Mouse (Mus musculus) forebrain, embryonic 16.5 days (tissue): ENCODE results near the gene Ddx54. TPM values are rescaled to one million over a fixed set of nuclear protein-coding genes. Genes with fewer than 3 reads are reported as not detected.

Experiments
- ATAC-seq: fragments of 200-750 bp; cut with Nextera tagmentation; 2 replicates; pipeline ENCODE4 v1.8.0; 2017; ENCODE audit warnings: mild to moderate bottlenecking, moderate library complexity
- H3K27ac ChIP-seq: fragments of 300-500 bp; sonication (generic); 2 replicates; pipeline ENCODE4 v1.5.1; 2014; ENCODE audit warnings: low read length, control low read depth
- H3K27me3 ChIP-seq: fragments of 300-500 bp; sonication (generic); replicated peaks from 2 replicates; pipeline ENCODE4 v1.6.1; 2014; ENCODE audit warnings: low read length; ENCODE audit not compliant: control insufficient read depth, insufficient read depth
- H3K36me3 ChIP-seq: fragments of 300-500 bp; sonication (generic); 2 replicates; pipeline ENCODE4 v1.6.1; 2014; ENCODE audit not compliant: control insufficient read depth, insufficient read depth
- H3K4me1 ChIP-seq: fragments of 300-500 bp; sonication (generic); replicated peaks from 2 replicates; pipeline ENCODE4 v1.6.1; 2014; ENCODE audit warnings: low read length; ENCODE audit not compliant: control insufficient read depth, insufficient read depth
- H3K4me2 ChIP-seq: fragments of 300-500 bp; sonication (generic); 2 replicates; pipeline ENCODE4 v1.6.1; 2014; ENCODE audit warnings: mild to moderate bottlenecking, low read length, control low read depth
- H3K4me3 ChIP-seq: fragments of 300-500 bp; sonication (generic); replicated peaks from 2 replicates; pipeline ENCODE4 v1.5.1; 2014; ENCODE audit warnings: mild to moderate bottlenecking, low read length, control low read depth
- H3K9ac ChIP-seq: fragments of 300-500 bp; sonication (generic); replicated peaks from 2 replicates; pipeline ENCODE4 v1.6.1; 2014; ENCODE audit warnings: low read depth, low read length, control low read depth
- H3K9me3 ChIP-seq: fragments of 300-500 bp; sonication (generic); 2 replicates; pipeline ENCODE4 v1.6.1; 2016; ENCODE audit warnings: low read length; ENCODE audit not compliant: control insufficient read depth
- WGBS: fragments of 180-500 bp; shearing (Covaris S2); extraction: QIAGEN DNeasy Blood & Tissue Kit; methylation state at CpG from one replicate; pipeline ENCODE4 v1.1.7; 2014; 5-methylcytosine and 5-hydroxymethylcytosine counted together
- polyA plus RNA-seq: library from polyadenylated mRNA; unstranded; fragments of >200 nt; fragmentation: Nextera tagmentation; extraction: Ambion mirVana; gene quantifications from 2 replicates; pipeline ENCODE4 v1.2.1, GENCODE M21; 2015

Gene Ddx54
- polyA plus RNA-seq, 1 experiment from 2014 or later, result 49.2 TPM

DNA sequence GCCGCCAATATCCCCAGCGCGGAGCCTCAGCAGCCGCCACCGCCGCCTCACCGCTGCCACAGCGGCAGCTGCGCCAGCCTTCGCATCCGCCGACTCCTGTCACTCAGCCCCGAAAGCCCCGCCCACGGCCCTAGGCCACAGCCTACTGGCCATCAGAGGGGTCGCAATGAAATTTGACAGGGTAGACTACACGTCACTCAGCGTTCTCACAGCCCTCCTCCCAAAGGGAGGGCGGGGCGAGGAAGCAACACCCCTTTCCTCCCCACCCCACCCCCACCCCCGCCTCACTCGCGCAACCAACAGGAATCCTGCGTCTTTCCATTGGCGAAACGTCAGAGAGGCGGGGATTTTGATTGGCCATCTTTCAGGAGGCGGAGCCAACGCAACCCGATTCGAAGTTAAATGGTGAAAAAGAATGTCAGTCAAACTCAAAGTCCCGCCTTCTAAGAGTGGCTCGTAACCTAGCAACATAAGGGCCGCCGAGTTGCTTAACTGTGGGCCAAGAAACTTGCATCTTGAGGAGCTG lies 23.9 kb upstream of the Ddx54 start, which contains the start of the genes Tpcn1 and Iqcd:
Tpcn1 (minus strand) TSS at position 105 of the 526 bp plus-strand sequence.
Iqcd (plus strand) TSS at position 448 of the 526 bp plus-strand sequence.
- peak; percentile 98 for ATAC-seq
- no peaks in the 10 kb centered on the region for H3K27me3 ChIP-seq
- peak within 1 kb of the TSS; percentile 80 for H3K4me3 ChIP-seq
- H3K27ac ChIP-seq, result peak within 1 kb of the TSS; percentile 80
- WGBS, result under 1% methylated on average over 35 of the region's 35 CpGs
- peak within 1 kb of the TSS; percentile 97 for H3K4me2 ChIP-seq
- peaks cover 20% of the 10 kb centered on the region for H3K4me1 ChIP-seq
- H3K9me3 ChIP-seq, result no peaks in the 10 kb centered on the region
- no peaks in the 10 kb centered on the region for H3K36me3 ChIP-seq
- peak within 1 kb of the TSS; percentile 88 for H3K9ac ChIP-seq

- H3K27me3 ChIP-seq, result no peaks in the 10 kb centered on the region
- no peak overlapping the region for H3K9ac ChIP-seq
- no peaks in the 10 kb centered on the region for H3K36me3 ChIP-seq
- H3K4me2 ChIP-seq, result no peak overlapping the region
- 76% methylated on average over 16 of the region's 16 CpGs for WGBS
- H3K9me3 ChIP-seq, result no peaks in the 10 kb centered on the region
- no peak overlapping the region for H3K4me3 ChIP-seq
- H3K27ac ChIP-seq, result no peak overlapping the region
- H3K4me1 ChIP-seq, result peaks cover 20% of the 10 kb centered on the region
- ATAC-seq, result no peak
These were observed 22.1 kb upstream of the Ddx54 start for GRCm38 (mm10) chr5:120590356-120591010.

GRCm38 (mm10) chr5:120592141-120592540 lies 20.4 kb upstream of the Ddx54 start:
- ATAC-seq, result no peak
- WGBS, result 72% methylated on average over 7 of the region's 7 CpGs
- H3K9me3 ChIP-seq, result no peaks in the 10 kb centered on the region

GRCm38 (mm10) chr5:120594485-120594884 lies 18.1 kb upstream of the Ddx54 start:
- no peak for ATAC-seq

More at GRCm38 (mm10) chr5:120592141-120592540, 20.4 kb upstream of the Ddx54 start:
- no peaks in the 10 kb centered on the region for H3K36me3 ChIP-seq
- no peak overlapping the region for H3K4me2 ChIP-seq
- no peak overlapping the region for H3K4me3 ChIP-seq
- no peak overlapping the region for H3K27ac ChIP-seq
- H3K27me3 ChIP-seq, result no peaks in the 10 kb centered on the region
- H3K9ac ChIP-seq, result no peak overlapping the region
- H3K4me1 ChIP-seq, result peaks cover 14% of the 10 kb centered on the region

GRCm38 (mm10) chr5:120599625-120600024 lies 12.9 kb upstream of the Ddx54 start:
- no peak for ATAC-seq
- Histone ChIP-seq H3K9ac (no peak overlapping the region), H3K27me3 (no peaks in the 10 kb centered on the region), H3K4me1 (no peaks in the 10 kb centered on the region), H3K36me3 (no peaks in the 10 kb centered on the region), H3K4me2 (no peak overlapping the region), H3K27ac (no peak overlapping the region), H3K9me3 (no peaks in the 10 kb centered on the region), H3K4me3 (no peak overlapping the region)
- WGBS, result 96% methylated on average over 6 of the region's 6 CpGs

More at GRCm38 (mm10) chr5:120594485-120594884, 18.1 kb upstream of the Ddx54 start:
- Histone ChIP-seq H3K9me3 (no peaks in the 10 kb centered on the region), H3K4me2 (no peak overlapping the region), H3K27ac (no peak overlapping the region), H3K4me1 (no peaks in the 10 kb centered on the region), H3K9ac (no peak overlapping the region), H3K4me3 (no peak overlapping the region), H3K36me3 (no peaks in the 10 kb centered on the region), H3K27me3 (no peaks in the 10 kb centered on the region)
- WGBS, result 84% methylated on average over 6 of the region's 6 CpGs

- Histone ChIP-seq H3K9me3 (no peaks in the 10 kb centered on the region), H3K9ac (no peak overlapping the region), H3K36me3 (no peaks in the 10 kb centered on the region), H3K27me3 (no peaks in the 10 kb centered on the region), H3K4me3 (no peak overlapping the region), H3K27ac (no peak overlapping the region), H3K4me1 (peaks cover 5% of the 10 kb centered on the region), H3K4me2 (no peak overlapping the region)
- no peak for ATAC-seq
- WGBS, result 66% methylated on average over 11 of the region's 11 CpGs
These were observed 11.4 kb upstream of the Ddx54 start for GRCm38 (mm10) chr5:120600946-120601668.

DNA sequence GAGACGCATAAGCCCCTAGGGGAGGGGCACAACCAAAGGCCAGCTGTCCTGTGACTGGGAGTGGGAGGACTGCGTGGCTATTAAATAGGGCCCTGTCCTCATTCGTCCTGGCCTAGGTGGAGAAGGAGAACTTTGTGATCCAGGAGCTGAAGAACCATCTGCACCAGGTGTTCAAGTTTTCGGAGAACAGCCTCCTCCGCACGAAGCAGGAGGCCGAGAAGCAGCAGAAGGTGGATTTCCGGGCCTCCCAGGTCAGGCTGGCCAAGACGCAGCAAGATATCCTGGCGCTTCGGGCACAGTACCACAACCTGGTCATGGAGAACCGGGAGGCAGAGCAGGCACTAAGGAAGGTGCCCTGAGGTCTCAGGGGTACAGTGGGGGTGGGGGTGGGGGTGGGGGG lies 10.3 kb upstream of the Ddx54 start:
- no peak overlapping the region for H3K4me2 ChIP-seq
- no peak overlapping the region for H3K4me3 ChIP-seq
- 93% methylated on average over 12 of the region's 12 CpGs for WGBS
- H3K4me1 ChIP-seq, result peaks cover 5% of the 10 kb centered on the region
- no peaks in the 10 kb centered on the region for H3K9me3 ChIP-seq
- ATAC-seq, result no peak
- no peaks in the 10 kb centered on the region for H3K27me3 ChIP-seq
- no peak overlapping the region for H3K9ac ChIP-seq
- H3K27ac ChIP-seq, result no peak overlapping the region
- H3K36me3 ChIP-seq, result no peaks in the 10 kb centered on the region

GRCm38 (mm10) chr5:120603515-120603914 lies 9.0 kb upstream of the Ddx54 start:
- Histone ChIP-seq H3K27ac (no peak overlapping the region), H3K4me1 (peaks cover 5% of the 10 kb centered on the region), H3K36me3 (no peaks in the 10 kb centered on the region), H3K4me3 (no peak overlapping the region), H3K9ac (no peak overlapping the region), H3K27me3 (no peaks in the 10 kb centered on the region), H3K9me3 (no peaks in the 10 kb centered on the region), H3K4me2 (no peak overlapping the region)
- ATAC-seq, result no peak
- WGBS, result 57% methylated on average over 7 of the region's 7 CpGs

GRCm38 (mm10) chr5:120604839-120605238 lies 7.7 kb upstream of the Ddx54 start:
- no peaks in the 10 kb centered on the region for H3K9me3 ChIP-seq
- no peaks in the 10 kb centered on the region for H3K36me3 ChIP-seq
- peak overlapping the region; percentile 68 for H3K4me2 ChIP-seq
- H3K4me3 ChIP-seq, result peak overlapping the region; percentile 43
- peak overlapping the region; percentile 72 for H3K27ac ChIP-seq
- peak; percentile 51 for ATAC-seq
- H3K27me3 ChIP-seq, result no peaks in the 10 kb centered on the region
- WGBS, result 3% methylated on average over 6 of the region's 6 CpGs
- peak overlapping the region; percentile 56 for H3K9ac ChIP-seq
- peaks cover 7% of the 10 kb centered on the region for H3K4me1 ChIP-seq
